In the genomic region with DNA sequence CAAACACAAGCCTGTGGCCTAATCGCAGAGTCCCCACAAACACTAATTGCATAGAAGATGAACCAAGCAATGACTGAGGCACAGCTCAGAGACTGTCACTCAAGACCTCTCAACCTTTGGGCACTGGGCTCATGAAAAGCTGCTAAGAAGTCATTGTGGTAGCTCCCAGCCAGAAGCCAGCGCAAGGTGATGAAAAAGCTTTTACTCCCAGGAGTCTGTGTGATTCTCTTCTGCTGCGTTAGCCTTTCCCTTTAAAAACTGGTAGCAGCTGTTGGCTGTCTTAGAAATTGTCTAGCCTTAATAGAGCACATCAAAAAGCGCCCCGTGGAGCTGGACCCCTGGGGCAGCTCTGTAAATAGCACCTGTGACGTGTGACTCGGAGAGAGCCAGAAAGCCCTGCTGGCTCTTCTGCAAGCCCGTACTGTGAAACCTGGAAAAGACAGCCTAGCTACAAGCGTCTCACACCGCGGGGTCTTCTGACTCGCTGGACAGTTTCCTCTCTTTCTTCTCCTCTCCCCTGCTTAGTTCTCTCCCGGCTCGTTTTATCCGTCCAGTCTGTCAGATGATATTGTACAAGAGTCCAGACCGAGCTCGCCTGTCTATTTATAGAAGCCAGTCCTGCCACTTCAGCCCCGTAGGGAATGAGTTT, we compare ENCODE assay signal across 8 mouse cellular contexts. TPM values are rescaled to one million over a fixed set of nuclear protein-coding genes. Genes with fewer than 3 reads are reported as not detected.
A peak's percentile ranks its signal among the peaks of the same experiment; 100 is the strongest.
DNase-seq lines count a peak whose midpoint lies in the region; ATAC-seq lines count a peak whose summit lies in the region.

No protein-coding gene starts in this region.

- H3K27me3 ChIP-seq in liver, embryonic 11.5 days (replicated peaks; ENCODE audit: control insufficient read depth, insufficient read depth, low read length), result peaks cover 4% of the 10 kb centered on the region
- peaks cover 10% of the 10 kb centered on the region; the same call in 1 of the 2 replicates for H3K27me3 ChIP-seq in embryonic facial prominence, embryonic 13.5 days
- no peaks in the 10 kb centered on the region for H3K27me3 ChIP-seq in heart, embryonic 15.5 days
- H3K27me3 ChIP-seq in limb, embryonic 10.5 days (ENCODE audit: low read depth, poor library complexity, severe bottlenecking), result peaks cover 18% of the 10 kb centered on the region; the same call in 1 of the 2 replicates
- no peaks in the 10 kb centered on the region for H3K27me3 ChIP-seq in midbrain, embryonic 15.5 days (replicated peaks)

- no peak; the same call in 1 of the 2 replicates for ATAC-seq in liver, embryonic 11.5 days (replicated peaks; ENCODE audit: low FRiP score)
- no peak for ATAC-seq in embryonic facial prominence, embryonic 13.5 days (ENCODE audit: insufficient number of reproducible peaks, insufficient read depth, low FRiP score, low TSS enrichment, low read depth)
- ATAC-seq in heart, embryonic 15.5 days (replicated peaks; ENCODE audit: insufficient number of reproducible peaks, insufficient read depth, low FRiP score, low read depth), result peak; percentile 75
- ATAC-seq in midbrain, embryonic 15.5 days (replicated peaks), result peak; percentile 90
- no peak for ATAC-seq in erythroblast, adult 5-6 weeks (replicated peaks; ENCODE audit: low FRiP score, poor library complexity, severe bottlenecking)

- H3K4me2 ChIP-seq in liver, embryonic 11.5 days, result peak overlapping the region; percentile 57
- H3K4me2 ChIP-seq in embryonic facial prominence, embryonic 13.5 days, result peak overlapping the region; percentile 52
- peak overlapping the region; percentile 60 for H3K4me2 ChIP-seq in heart, embryonic 15.5 days
- peak overlapping the region; percentile 49 for H3K4me2 ChIP-seq in midbrain, embryonic 15.5 days

- H3K4me3 ChIP-seq in liver, embryonic 11.5 days (ENCODE audit: low read depth, low read length), result peak overlapping the region; percentile 5; the same call in 1 of the 2 replicates
- H3K4me3 ChIP-seq in embryonic facial prominence, embryonic 13.5 days, result peak overlapping the region; percentile 24
- H3K4me3 ChIP-seq in heart, embryonic 15.5 days, result peak overlapping the region; percentile 42
- H3K4me3 ChIP-seq in limb, embryonic 10.5 days, result peak overlapping the region; percentile 25; the same call in 1 of the 2 replicates
- H3K4me3 ChIP-seq in midbrain, embryonic 15.5 days, result peak overlapping the region; percentile 24

- H3K9ac ChIP-seq in liver, embryonic 11.5 days (ENCODE audit: low read depth, low read length), result no peak overlapping the region
- H3K9ac ChIP-seq in embryonic facial prominence, embryonic 13.5 days, result 0 out of 2 replicates have a peak overlapping the region, but pooled peaks have one; percentile 32
- peak overlapping the region; percentile 46; the same call in 1 of the 2 replicates for H3K9ac ChIP-seq in heart, embryonic 15.5 days
- H3K9ac ChIP-seq in midbrain, embryonic 15.5 days, result no peak overlapping the region

- H3K36me3 ChIP-seq in liver, embryonic 11.5 days (ENCODE audit: control insufficient read depth, insufficient read depth, low read length), result no peaks in the 10 kb centered on the region
- no peaks in the 10 kb centered on the region for H3K36me3 ChIP-seq in embryonic facial prominence, embryonic 13.5 days
- H3K36me3 ChIP-seq in heart, embryonic 15.5 days, result no peaks in the 10 kb centered on the region
- H3K36me3 ChIP-seq in limb, embryonic 10.5 days, result no peaks in the 10 kb centered on the region
- H3K36me3 ChIP-seq in midbrain, embryonic 15.5 days (replicated peaks), result no peaks in the 10 kb centered on the region

- DNase-seq in liver, embryonic 11.5 days (ENCODE audit: low spot score), result peak; percentile 40
- no peak for DNase-seq in liver
- DNase-seq in limb, embryonic 10.5 days (ENCODE audit: low spot score), result peak; percentile 52
- no peak for DNase-seq in thymus, postnatal 0 days (ENCODE audit: low spot score)

- H3K4me1 ChIP-seq in liver, embryonic 11.5 days (replicated peaks; ENCODE audit: control insufficient read depth, insufficient read depth, low read length), result 0 out of 2 replicates have a peak, but pooled peaks cover 4% of the 10 kb centered on the region
- H3K4me1 ChIP-seq in embryonic facial prominence, embryonic 13.5 days, result peaks cover 8% of the 10 kb centered on the region
- peaks cover 25% of the 10 kb centered on the region for H3K4me1 ChIP-seq in heart, embryonic 15.5 days (replicated peaks)
- peaks cover 17% of the 10 kb centered on the region for H3K4me1 ChIP-seq in limb, embryonic 10.5 days
- H3K4me1 ChIP-seq in midbrain, embryonic 15.5 days, result peaks cover 18% of the 10 kb centered on the region

- H3K9me3 ChIP-seq in liver, embryonic 11.5 days (ENCODE audit: control insufficient read depth, low read length), result no peaks in the 10 kb centered on the region
- H3K9me3 ChIP-seq in embryonic facial prominence, embryonic 13.5 days, result no peaks in the 10 kb centered on the region
- no peaks in the 10 kb centered on the region for H3K9me3 ChIP-seq in heart, embryonic 15.5 days (replicated peaks)
- H3K9me3 ChIP-seq in limb, embryonic 10.5 days (replicated peaks), result no peaks in the 10 kb centered on the region
- H3K9me3 ChIP-seq in midbrain, embryonic 15.5 days, result no peaks in the 10 kb centered on the region

- WGBS in liver, embryonic 11.5 days, result 15% methylated on average over 18 of the region's 18 CpGs
- WGBS in embryonic facial prominence, embryonic 13.5 days, result 10% methylated on average over 18 of the region's 18 CpGs
- WGBS in heart, embryonic 15.5 days, result 8% methylated on average over 18 of the region's 18 CpGs
- 15% methylated on average over 18 of the region's 18 CpGs for WGBS in limb, embryonic 10.5 days
- 9% methylated on average over 18 of the region's 18 CpGs for WGBS in midbrain, embryonic 15.5 days

- H3K27ac ChIP-seq in liver, embryonic 11.5 days (ENCODE audit: low read depth, low read length), result no peak overlapping the region
- H3K27ac ChIP-seq in embryonic facial prominence, embryonic 13.5 days, result no peak overlapping the region
- peak overlapping the region; percentile 95 for H3K27ac ChIP-seq in heart, embryonic 15.5 days
- no peak overlapping the region for H3K27ac ChIP-seq in limb, embryonic 10.5 days
- no peak overlapping the region for H3K27ac ChIP-seq in midbrain, embryonic 15.5 days

RNA-seq across cellular contexts. Expression of a gene that starts 9.4 kb away (rescaled TPM):
- 698 and 755 TPM in 2 replicates for polyA plus RNA-seq in liver, embryonic 11.5 days (2014; fragmentation: Nextera tagmentation; extraction: Ambion mirVana)
- polyA plus RNA-seq in embryonic facial prominence, embryonic 13.5 days (2015; fragmentation: Nextera tagmentation; extraction: Ambion mirVana), result 432 TPM in 2 replicates
- polyA plus RNA-seq in heart, embryonic 15.5 days (2015; fragmentation: Nextera tagmentation; extraction: Ambion mirVana), result 292 and 296 TPM in 2 replicates
- polyA plus RNA-seq in limb, embryonic 10.5 days (2016; fragmentation: Nextera tagmentation; extraction: Ambion mirVana), result 505 and 553 TPM in 2 replicates
- polyA plus RNA-seq in midbrain, embryonic 15.5 days (2015; fragmentation: Nextera tagmentation; extraction: Ambion mirVana), result 273 and 287 TPM in 2 replicates
- 518 and 533 TPM in 2 replicates for polyA plus RNA-seq in thymus, postnatal 0 days (2015; fragmentation: Nextera tagmentation; extraction: Ambion mirVana)
- total RNA-seq in erythroblast, adult 5-6 weeks (2015; ENCODE audit: low replicate concordance), result 288 and 330 TPM in 2 replicates
- total RNA-seq in erythroblast, adult 5-6 weeks (2017; ENCODE audit: low replicate concordance), result 416 and 434 TPM in 2 replicates

Comparison
In these comparisons a context has a peak if more than half of its experiments do, and no peak if none do; other contexts are left out.
1. DNase-seq: peak in liver, embryonic 11.5 days (single experiment) and limb, embryonic 10.5 days (single experiment); none in liver (single experiment) and thymus, postnatal 0 days (single experiment).
2. ATAC-seq: peak in heart, embryonic 15.5 days (single experiment) and midbrain, embryonic 15.5 days (single experiment); none in liver, embryonic 11.5 days (single experiment), embryonic facial prominence, embryonic 13.5 days (single experiment) and erythroblast, adult 5-6 weeks (single experiment).
3. H3K9ac ChIP-seq: peak in embryonic facial prominence, embryonic 13.5 days (single experiment) and heart, embryonic 15.5 days (single experiment); none in liver, embryonic 11.5 days (single experiment) and midbrain, embryonic 15.5 days (single experiment).
4. Peak in every context shown above with its lines, with median percentiles within 50 percentile points of each other: H3K4me2 ChIP-seq and H3K4me3 ChIP-seq.